Mouse (Mus musculus) liver, postnatal 0 days (tissue): ENCODE measurements around the gene Gm6899. TPM values are rescaled to one million over a fixed set of nuclear protein-coding genes. Genes with fewer than 3 reads are reported as not detected.
A peak's percentile ranks its signal among the peaks of the same experiment; 100 is the strongest.

Experiments used
- ATAC-seq: fragments of 200-750 bp; cut with Nextera tagmentation; 2 replicates; pipeline ENCODE4 v1.8.0; 2017; ENCODE audit warnings: mild to moderate bottlenecking, moderate library complexity
- DNase-seq: peaks from one replicate; pipeline ENCODE4 v3.0.0-alpha.2; 2016
- H3K27ac ChIP-seq: fragments of 300-500 bp; sonication (generic); 2 replicates; pipeline ENCODE4 v1.5.1; 2014; ENCODE audit warnings: antibody characterized with exemption, moderate library complexity, mild to moderate bottlenecking, low read depth
- H3K27me3 ChIP-seq: fragments of 300-500 bp; sonication (generic); 2 replicates; pipeline ENCODE4 v1.6.1; 2014; ENCODE audit warnings: low read length, control low read depth, mixed read lengths; ENCODE audit not compliant: insufficient read depth
- H3K36me3 ChIP-seq: fragments of 300-500 bp; sonication (generic); replicated peaks from 2 replicates; pipeline ENCODE4 v1.6.1; 2014; ENCODE audit warnings: mild to moderate bottlenecking, control low read depth, low read length, moderate library complexity, mixed read lengths; ENCODE audit not compliant: insufficient read depth
- H3K4me1 ChIP-seq: fragments of 300-500 bp; sonication (generic); 2 replicates; pipeline ENCODE4 v1.6.1; 2014; ENCODE audit warnings: antibody characterized with exemption, mild to moderate bottlenecking, control low read depth; ENCODE audit not compliant: insufficient read depth
- H3K4me2 ChIP-seq: fragments of 300-500 bp; sonication (generic); 2 replicates; pipeline ENCODE4 v1.6.1; 2014; ENCODE audit warnings: low read depth, mild to moderate bottlenecking, low read length, moderate library complexity, mixed read lengths
- H3K4me3 ChIP-seq: fragments of 300-500 bp; sonication (generic); 2 replicates; pipeline ENCODE4 v1.5.1; 2014; ENCODE audit warnings: low read depth, low read length
- H3K9ac ChIP-seq: fragments of 300-500 bp; sonication (generic); replicated peaks from 2 replicates; pipeline ENCODE4 v1.6.1; 2014; ENCODE audit warnings: mild to moderate bottlenecking, moderate library complexity
- H3K9me3 ChIP-seq: fragments of 300-500 bp; sonication (generic); 2 replicates; pipeline ENCODE4 v1.6.1; 2016; ENCODE audit warnings: mild to moderate bottlenecking, control low read depth, low read length, mixed read lengths
- CTCF ChIP-seq: sonication (generic); IDR thresholded peaks from 2 replicates; pipeline ENCODE4 v1.5.1; 2016; ENCODE audit warnings: antibody characterized with exemption, low read depth
- EP300 ChIP-seq: IDR thresholded peaks from 2 replicates; pipeline ENCODE4 v1.6.1; 2016; ENCODE audit warnings: antibody characterized with exemption, low read depth, mild to moderate bottlenecking
- WGBS: fragments of 180-500 bp; shearing (Covaris S2); extraction: QIAGEN DNeasy Blood & Tissue Kit; methylation state at CpG from one replicate; pipeline ENCODE4 v1.1.7; 2014; ENCODE audit not compliant: insufficient replicate concordance; 5-methylcytosine and 5-hydroxymethylcytosine counted together
- polyA plus RNA-seq: library from polyadenylated mRNA; unstranded; fragments of >200 nt; fragmentation: Nextera tagmentation; extraction: Ambion mirVana; gene quantifications from 2 replicates; pipeline ENCODE4 v1.2.1, GENCODE M21; 2015

Gene Gm6899
- polyA plus RNA-seq, 1 experiment from 2014 or later, result not detected

DNA sequence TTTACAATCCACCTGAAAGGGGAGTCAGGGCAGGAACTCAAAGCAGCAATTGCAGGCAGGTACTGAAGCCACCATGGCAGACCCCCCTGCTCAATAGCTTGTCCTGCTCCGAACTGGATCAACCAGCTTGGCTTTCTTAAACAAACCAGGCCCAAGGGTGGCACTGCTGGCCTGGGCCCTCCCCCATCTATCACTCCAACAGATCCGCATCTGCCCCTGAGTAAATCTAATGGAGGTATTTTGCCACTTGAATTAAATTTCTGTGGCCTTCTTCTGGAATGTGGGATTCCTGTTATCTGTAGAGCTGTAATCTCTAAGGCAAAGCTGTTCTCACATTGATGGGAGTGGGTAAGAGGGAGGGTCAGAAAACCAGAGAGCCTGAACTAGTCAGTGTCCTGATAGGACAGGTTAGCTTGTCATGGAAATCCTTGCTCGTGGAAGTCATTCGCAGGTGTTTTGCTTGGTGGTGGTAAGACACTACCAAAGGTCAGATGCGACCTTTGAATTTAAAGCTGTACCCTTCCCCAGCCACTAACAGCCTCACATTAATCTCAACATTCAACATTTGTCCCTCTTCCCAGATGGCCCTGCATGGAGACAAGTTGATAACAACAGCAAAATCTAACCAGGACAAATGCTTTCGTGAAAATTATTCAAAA, 517 bp upstream of the Gm6899 start:
- Histone ChIP-seq H3K27me3 (no peaks in the 10 kb centered on the region), H3K9me3 (no peaks in the 10 kb centered on the region), H3K4me3 (peak overlapping the region; percentile 98), H3K4me1 (peaks cover 7% of the 10 kb centered on the region), H3K9ac (peak overlapping the region; percentile 95), H3K4me2 (peak overlapping the region; percentile 83), H3K36me3 (0 out of 2 replicates have a peak, but pooled peaks cover 9% of the 10 kb centered on the region), H3K27ac (peak overlapping the region; percentile 88)
- no peak for ATAC-seq
- 28% methylated on average over 6 of the region's 6 CpGs for WGBS
- TF ChIP-seq CTCF, result no peak
- TF ChIP-seq EP300, result no peak
- DNase-seq, result peak; percentile 15

DNA sequence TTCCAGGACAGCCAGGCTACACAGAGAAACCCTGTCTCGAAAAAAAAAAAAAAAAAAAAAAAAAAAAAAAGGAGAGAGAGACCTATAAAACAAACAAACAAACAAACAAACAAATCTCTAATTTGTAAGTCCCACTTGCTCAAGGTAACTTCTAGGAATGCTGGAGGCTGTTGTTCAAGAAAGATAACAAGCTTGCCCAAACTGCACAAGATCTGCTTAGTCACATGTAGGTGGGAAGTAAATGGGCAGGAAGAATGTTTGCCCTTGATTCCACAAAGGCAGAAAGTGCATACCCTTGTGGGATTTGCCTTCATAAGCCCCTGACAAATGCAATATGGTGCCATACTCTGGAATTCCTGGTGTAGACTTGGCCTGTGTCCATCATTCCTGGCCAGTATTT, 1.4 kb downstream of the Gm6899 start:
- no peaks in the 10 kb centered on the region for H3K9me3 ChIP-seq
- ATAC-seq (no peak), DNase-seq (no peak)
- TF ChIP-seq EP300 (no peak), CTCF (no peak)
- H3K27ac ChIP-seq, result peak overlapping the region; percentile 88; the same call in 1 of the 2 replicates
- H3K4me1 ChIP-seq, result peaks cover 10% of the 10 kb centered on the region
- no peak overlapping the region for H3K9ac ChIP-seq
- H3K4me2 ChIP-seq, result 0 out of 2 replicates have a peak overlapping the region, but pooled peaks have one; percentile 83
- H3K36me3 ChIP-seq, result 0 out of 2 replicates have a peak, but pooled peaks cover 7% of the 10 kb centered on the region
- WGBS, result 62% methylated on average over 1 of the region's 1 CpGs
- H3K4me3 ChIP-seq, result no peak overlapping the region
- no peaks in the 10 kb centered on the region for H3K27me3 ChIP-seq

- Histone ChIP-seq H3K9ac (no peak overlapping the region), H3K27ac (no peak overlapping the region), H3K27me3 (no peaks in the 10 kb centered on the region), H3K36me3 (no peaks in the 10 kb centered on the region), H3K4me1 (peaks cover 10% of the 10 kb centered on the region), H3K9me3 (no peaks in the 10 kb centered on the region), H3K4me3 (no peak overlapping the region), H3K4me2 (no peak overlapping the region)
- WGBS, result 93% methylated on average over 1 of the region's 1 CpGs
- ATAC-seq (no peak), DNase-seq (no peak)
- TF ChIP-seq EP300 (no peak), CTCF (no peak)
Observed at GRCm38 (mm10) chr11:26596186-26596585, 3.1 kb downstream of the Gm6899 start.

GRCm38 (mm10) chr11:26597145-26597544, 4.1 kb downstream of the Gm6899 start:
- no peak for ATAC-seq
- H3K9ac ChIP-seq, result no peak overlapping the region
- no peaks in the 10 kb centered on the region for H3K36me3 ChIP-seq
- H3K4me2 ChIP-seq, result no peak overlapping the region
- 50% methylated on average over 6 of the region's 6 CpGs for WGBS
- DNase-seq, result no peak
- H3K27me3 ChIP-seq, result no peaks in the 10 kb centered on the region
- H3K4me3 ChIP-seq, result no peak overlapping the region
- no peak overlapping the region for H3K27ac ChIP-seq
- TF ChIP-seq CTCF (no peak), EP300 (no peak)
- no peaks in the 10 kb centered on the region for H3K9me3 ChIP-seq
- peaks cover 10% of the 10 kb centered on the region for H3K4me1 ChIP-seq

DNA sequence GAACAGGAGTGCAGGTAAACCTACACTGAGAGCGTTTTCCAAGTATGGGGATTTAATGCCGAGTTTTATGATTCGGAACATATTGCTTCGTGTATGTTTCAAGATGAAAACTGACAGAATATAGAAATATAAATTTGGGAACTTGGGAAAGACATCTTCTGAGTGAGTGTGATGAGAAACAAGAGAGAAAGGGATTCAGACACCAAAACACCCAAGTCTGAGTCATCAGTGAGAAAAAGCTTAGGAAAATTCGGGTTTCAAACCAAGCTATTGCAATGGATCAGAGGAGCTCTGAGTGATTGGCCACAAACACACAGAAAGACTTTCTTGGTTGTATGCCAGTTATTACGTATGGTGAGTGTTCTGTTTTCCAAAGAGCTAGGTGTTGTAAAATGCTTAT, 4.7 kb downstream of the Gm6899 start:
- TF ChIP-seq CTCF (no peak), EP300 (no peak)
- no peaks in the 10 kb centered on the region for H3K27me3 ChIP-seq
- no peak overlapping the region for H3K27ac ChIP-seq
- DNase-seq, result no peak
- H3K36me3 ChIP-seq, result no peaks in the 10 kb centered on the region
- H3K9me3 ChIP-seq, result no peaks in the 10 kb centered on the region
- WGBS, result 79% methylated on average over 6 of the region's 6 CpGs
- no peak overlapping the region for H3K4me3 ChIP-seq
- H3K4me2 ChIP-seq, result no peak overlapping the region
- no peak overlapping the region for H3K9ac ChIP-seq
- no peak for ATAC-seq
- H3K4me1 ChIP-seq, result peaks cover 6% of the 10 kb centered on the region

DNA sequence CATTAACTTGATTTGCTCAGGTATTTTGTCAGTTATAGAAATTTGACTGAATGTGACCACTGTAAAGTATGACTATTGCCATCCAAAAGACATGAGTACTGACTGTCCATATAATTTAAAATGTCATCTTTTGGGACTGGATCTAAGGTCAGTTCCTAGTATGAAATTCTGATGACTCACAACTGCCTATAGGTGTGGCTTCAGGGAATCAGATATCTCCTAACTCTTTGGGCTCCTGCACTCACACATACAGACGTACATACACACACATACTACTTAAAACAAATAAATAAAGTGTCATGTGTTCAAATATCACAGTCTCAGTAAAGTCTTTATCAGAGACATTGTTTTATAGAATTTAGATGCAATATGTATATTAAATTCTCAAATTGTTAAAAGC, 5.8 kb downstream of the Gm6899 start:
- ATAC-seq, result peak; percentile 56
- no peak overlapping the region for H3K27ac ChIP-seq
- WGBS, result 47% methylated on average over 1 of the region's 1 CpGs
- H3K27me3 ChIP-seq, result no peaks in the 10 kb centered on the region
- DNase-seq, result no peak
- TF ChIP-seq CTCF (no peak), EP300 (no peak)
- no peaks in the 10 kb centered on the region for H3K36me3 ChIP-seq
- no peak overlapping the region for H3K9ac ChIP-seq
- peaks cover 6% of the 10 kb centered on the region for H3K4me1 ChIP-seq
- H3K9me3 ChIP-seq, result no peaks in the 10 kb centered on the region
- no peak overlapping the region for H3K4me3 ChIP-seq
- H3K4me2 ChIP-seq, result no peak overlapping the region
